Mouse (Mus musculus) brain, embryonic 18.5 days (tissue): ENCODE measurements around the gene E130308A19Rik.
"Not testable (repeated sequence)": the region's sequence is repeated elsewhere in the genome, so short reads cannot be mapped to it uniquely, and the experiment has no call there.

Experiments used
- DNase-seq: peaks from one replicate; pipeline ENCODE4 v3.0.0-alpha.2; 2012; ENCODE audit warnings: low read depth, low spot score

E130308A19Rik gene

GRCm38 (mm10) chr4:59783685-59784279 is 157.8 kb downstream of the E130308A19Rik start:
- DNase-seq = peak; percentile 96

GRCm38 (mm10) chr4:59785412-59785811 is 159.4 kb downstream of the E130308A19Rik start:
- DNase-seq = no peak

GRCm38 (mm10) chr4:59786661-59787060 is 160.7 kb downstream of the E130308A19Rik start:
- DNase-seq = no peak

GRCm38 (mm10) chr4:59787126-59787525 is 161.1 kb downstream of the E130308A19Rik start:
- DNase-seq = no peak

- DNase-seq = no peak
These were observed 163.0 kb downstream of the E130308A19Rik start for GRCm38 (mm10) chr4:59789015-59789414.

- DNase-seq = not testable (repeated sequence)
These were observed 167.6 kb downstream of the E130308A19Rik start for GRCm38 (mm10) chr4:59793626-59794025.

DNA sequence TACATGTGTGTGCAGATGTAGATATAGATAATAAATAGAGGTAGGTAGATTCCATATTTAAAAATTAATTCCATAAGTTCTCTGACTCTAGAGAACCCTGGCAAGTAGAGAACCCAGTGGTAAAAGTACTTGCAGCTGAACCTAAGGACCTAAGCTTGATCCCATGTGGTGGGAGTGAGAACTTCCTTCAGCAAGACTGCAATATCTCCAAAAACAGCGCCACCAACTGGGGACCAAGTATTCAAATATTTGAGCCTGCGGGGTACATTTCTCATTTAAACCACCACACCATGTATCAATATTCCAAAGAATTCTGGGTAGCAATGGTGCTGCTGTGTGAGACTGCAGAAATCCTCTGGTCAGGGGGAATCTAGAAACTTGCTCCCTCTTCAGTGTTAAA is 168.1 kb downstream of the E130308A19Rik start:
- no peak for DNase-seq

GRCm38 (mm10) chr4:59795788-59796455 is 169.9 kb downstream of the E130308A19Rik start:
- DNase-seq = no peak

- DNase-seq = no peak
These were observed 174.2 kb downstream of the E130308A19Rik start for GRCm38 (mm10) chr4:59800181-59800580.

GRCm38 (mm10) chr4:59801489-59801888 is 175.5 kb downstream of the E130308A19Rik start, which contains the start of gene Inip:
Gene Inip (minus strand): TSS chr4:59801589.
- DNase-seq = no peak

- no peak for DNase-seq
These were observed 176.1 kb downstream of the E130308A19Rik start for GRCm38 (mm10) chr4:59802107-59802506.

- no peak for DNase-seq
These were observed 176.8 kb downstream of the E130308A19Rik start for GRCm38 (mm10) chr4:59802792-59803191.

GRCm38 (mm10) chr4:59803358-59803757 is 177.3 kb downstream of the E130308A19Rik start:
- no peak for DNase-seq

GRCm38 (mm10) chr4:59804754-59805153 is 178.7 kb downstream of the E130308A19Rik start:
- no peak for DNase-seq

DNA sequence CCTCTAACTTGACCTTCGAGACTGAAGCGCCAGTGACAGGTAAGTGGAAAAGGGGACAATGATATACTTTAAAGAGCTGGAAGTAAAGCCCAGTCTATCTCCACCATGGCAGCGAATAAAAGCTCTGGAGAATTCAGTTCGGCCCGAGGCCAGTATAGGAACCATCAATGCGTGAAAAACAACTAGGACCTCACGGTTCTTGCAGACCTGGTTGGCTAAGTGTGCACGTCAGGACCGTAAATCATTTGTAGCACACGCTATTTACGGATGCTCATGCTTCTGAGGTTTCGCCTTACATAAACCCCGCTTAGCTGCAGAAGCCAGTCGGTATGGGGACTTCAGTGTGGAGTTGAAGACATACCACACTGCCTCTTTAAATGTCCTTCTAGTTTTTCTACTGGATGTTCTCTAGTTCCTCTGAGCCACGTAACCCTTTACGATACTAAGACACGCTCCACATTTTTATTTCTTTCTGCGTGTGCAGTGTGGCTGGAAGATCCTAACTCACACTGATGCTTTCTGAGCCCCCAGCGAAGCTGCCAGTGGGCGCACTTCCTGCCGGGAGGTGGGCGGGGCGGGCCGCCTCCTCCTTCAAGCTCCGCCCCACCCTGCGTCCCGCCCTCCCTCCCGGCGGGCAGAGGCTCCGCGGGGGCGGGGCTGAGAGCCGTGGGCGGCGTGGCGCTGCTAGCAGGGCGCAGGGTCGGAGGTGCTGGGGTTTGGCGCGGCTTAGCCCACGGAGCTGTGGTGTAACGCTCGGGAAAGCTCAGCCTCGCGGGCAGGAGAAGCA is 179.4 kb downstream of the E130308A19Rik start, which contains the start of gene Snx30:
Gene Snx30, plus strand, starts transcription at position 660 of the 787 bp plus-strand sequence.
- DNase-seq = peak; percentile 78

DNA sequence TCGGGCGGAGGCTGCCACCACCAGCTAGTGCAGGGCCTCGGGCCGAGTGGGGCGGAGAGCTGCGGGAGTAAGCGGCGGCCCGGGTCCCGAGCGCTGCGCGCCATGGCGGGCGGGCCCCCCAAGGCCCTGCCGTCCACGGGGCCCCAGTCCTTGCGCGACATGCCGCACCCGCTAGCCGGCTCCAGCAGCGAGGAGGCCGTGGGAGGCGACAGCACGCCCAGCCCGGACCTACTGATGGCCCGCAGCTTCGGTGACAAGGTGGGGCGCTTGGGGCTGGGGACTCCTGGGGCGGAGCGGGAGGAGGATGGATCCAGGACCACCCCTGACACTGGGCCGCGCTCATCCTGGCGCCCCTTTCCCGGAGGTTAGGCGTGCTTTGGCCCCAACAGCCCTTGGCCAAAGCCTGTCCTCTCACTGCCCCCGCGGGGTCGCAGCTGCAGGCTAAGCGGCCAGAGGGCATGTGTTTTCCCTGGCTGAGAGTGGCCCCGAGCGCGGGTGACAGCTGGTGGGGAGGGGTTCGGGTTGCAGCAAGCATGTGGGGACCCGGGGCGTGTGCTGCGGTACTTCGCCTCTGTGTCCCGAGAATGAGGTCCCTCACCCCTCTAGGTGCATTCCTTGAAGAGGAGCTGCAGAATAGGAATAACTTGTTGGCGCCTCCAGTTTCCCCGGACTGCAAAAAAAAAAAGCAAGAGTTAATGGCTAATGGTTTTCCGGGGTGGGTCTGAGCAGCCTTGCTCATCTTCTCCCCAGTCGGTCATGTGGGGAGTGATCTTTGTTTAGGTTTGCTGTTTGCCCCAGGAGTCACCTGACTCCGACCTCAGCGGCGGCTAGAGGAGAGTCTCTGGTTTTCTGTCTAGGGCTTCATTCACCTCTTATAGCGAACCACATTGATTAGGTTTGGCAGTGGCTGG is 180.2 kb downstream of the E130308A19Rik start:
- DNase-seq = no peak

GRCm38 (mm10) chr4:59806879-59807195 is 180.8 kb downstream of the E130308A19Rik start:
- DNase-seq = no peak

DNA sequence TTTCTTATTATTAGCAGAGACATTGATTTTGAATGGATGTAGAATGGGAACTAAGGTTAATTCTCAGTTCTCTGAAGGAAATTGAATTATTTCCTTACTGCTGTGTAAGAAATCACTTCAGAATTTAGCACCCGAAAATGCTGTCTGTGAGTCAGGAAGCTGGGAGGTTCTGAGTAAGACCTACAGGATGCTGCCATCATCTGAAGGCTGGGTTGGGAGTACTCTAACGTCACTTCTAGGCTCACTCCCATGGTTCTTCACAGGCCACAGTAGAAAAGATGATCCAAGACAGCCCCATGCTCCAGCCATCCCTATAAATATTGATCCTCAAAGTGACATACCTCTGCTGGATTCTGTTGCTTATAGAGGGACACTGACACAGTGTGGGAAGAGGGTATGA is 181.5 kb downstream of the E130308A19Rik start:
- DNase-seq = no peak

GRCm38 (mm10) chr4:59808396-59808795 is 182.4 kb downstream of the E130308A19Rik start:
- DNase-seq = no peak
